Mouse (Mus musculus): ENCODE data around the gene Sh2b3. TPM values are rescaled to one million over a fixed set of nuclear protein-coding genes. Genes with fewer than 3 reads are reported as not detected.
A peak's percentile ranks its signal among the peaks of the same experiment; 100 is the strongest.

The Sh2b3 gene
- polyA plus RNA-seq, 1 experiment from 2014 or later: 14.7 TPM

DNA sequence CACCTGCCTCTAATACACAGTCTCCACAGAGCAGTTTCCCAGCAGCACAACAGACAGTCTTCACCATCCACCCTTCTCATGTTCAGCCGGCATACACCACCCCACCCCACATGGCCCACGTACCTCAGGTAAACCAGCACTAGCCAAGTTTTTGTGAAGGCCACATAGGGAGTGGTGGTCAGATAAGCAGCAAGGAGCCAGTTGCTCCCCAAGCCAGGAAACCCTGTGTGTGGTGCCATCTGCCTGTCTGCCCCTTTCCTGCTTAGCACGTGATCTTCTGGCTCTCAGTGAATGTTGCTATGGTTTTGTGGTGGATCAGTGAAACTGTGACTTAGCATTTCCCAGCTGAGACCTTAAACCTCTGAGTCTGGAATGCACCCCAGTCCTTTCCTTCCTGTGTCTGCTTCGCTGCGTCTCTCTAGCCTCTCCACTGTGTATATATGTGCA is 25.9 kb downstream of the Sh2b3 start:
- H3K9ac ChIP-seq: peak overlapping the region; percentile 52
- peaks cover 75% of the 10 kb centered on the region for H3K36me3 ChIP-seq
- peak overlapping the region; percentile 58; the same call in 1 of the 2 replicates for H3K27ac ChIP-seq (replicated peaks)
- peaks cover 39% of the 10 kb centered on the region for H3K4me1 ChIP-seq
- H3K4me2 ChIP-seq: no peak overlapping the region
- no peaks in the 10 kb centered on the region for H3K27me3 ChIP-seq (replicated peaks)
- H3K4me3 ChIP-seq: no peak overlapping the region
- H3K9me3 ChIP-seq: no peaks in the 10 kb centered on the region
- WGBS: 85% methylated on average over 5 of the region's 5 CpGs
- ATAC-seq (ENCODE audit: extremely low read depth, insufficient number of reproducible peaks, low FRiP score, low TSS enrichment): no peak

GRCm38 (mm10) chr5:121810331-121811151 is 26.9 kb downstream of the Sh2b3 start:
- Histone ChIP-seq H3K9ac (peak overlapping the region; percentile 44; the same call in 1 of the 2 replicates), H3K27me3 (replicated peaks) (no peaks in the 10 kb centered on the region), H3K36me3 (peaks cover 74% of the 10 kb centered on the region), H3K9me3 (no peaks in the 10 kb centered on the region), H3K4me3 (no peak overlapping the region), H3K27ac (replicated peaks) (peak overlapping the region; percentile 79), H3K4me1 (peaks cover 39% of the 10 kb centered on the region), H3K4me2 (peak overlapping the region; percentile 18; the same call in 1 of the 2 replicates)
- WGBS: 75% methylated on average over 17 of the region's 17 CpGs
- ATAC-seq (ENCODE audit: extremely low read depth, insufficient number of reproducible peaks, low FRiP score, low TSS enrichment): no peak

- H3K36me3 ChIP-seq: peaks cover 73% of the 10 kb centered on the region
- WGBS: 32% methylated on average over 5 of the region's 5 CpGs
- H3K9ac ChIP-seq: 0 out of 2 replicates have a peak overlapping the region, but pooled peaks have one; percentile 28
- no peaks in the 10 kb centered on the region for H3K9me3 ChIP-seq
- H3K4me1 ChIP-seq: peaks cover 39% of the 10 kb centered on the region
- ATAC-seq (ENCODE audit: extremely low read depth, insufficient number of reproducible peaks, low FRiP score, low TSS enrichment): 0 out of 2 replicates have a peak, but pooled peaks have one; percentile 16
- peak overlapping the region; percentile 18; the same call in 1 of the 2 replicates for H3K4me2 ChIP-seq
- H3K4me3 ChIP-seq: no peak overlapping the region
- no peaks in the 10 kb centered on the region for H3K27me3 ChIP-seq (replicated peaks)
- H3K27ac ChIP-seq (replicated peaks): peak overlapping the region; percentile 79
Measured at GRCm38 (mm10) chr5:121809667-121810224, 27.7 kb downstream of the Sh2b3 start.

- 95% methylated on average over 2 of the region's 2 CpGs for WGBS
- Histone ChIP-seq H3K4me3 (no peak overlapping the region), H3K4me1 (peaks cover 39% of the 10 kb centered on the region), H3K4me2 (no peak overlapping the region), H3K36me3 (peaks cover 74% of the 10 kb centered on the region), H3K27me3 (replicated peaks) (no peaks in the 10 kb centered on the region), H3K27ac (replicated peaks) (no peak overlapping the region), H3K9ac (no peak overlapping the region), H3K9me3 (no peaks in the 10 kb centered on the region)
- no peak for ATAC-seq (ENCODE audit: extremely low read depth, insufficient number of reproducible peaks, low FRiP score, low TSS enrichment)
Measured at GRCm38 (mm10) chr5:121808202-121808601, 29.2 kb downstream of the Sh2b3 start.

DNA sequence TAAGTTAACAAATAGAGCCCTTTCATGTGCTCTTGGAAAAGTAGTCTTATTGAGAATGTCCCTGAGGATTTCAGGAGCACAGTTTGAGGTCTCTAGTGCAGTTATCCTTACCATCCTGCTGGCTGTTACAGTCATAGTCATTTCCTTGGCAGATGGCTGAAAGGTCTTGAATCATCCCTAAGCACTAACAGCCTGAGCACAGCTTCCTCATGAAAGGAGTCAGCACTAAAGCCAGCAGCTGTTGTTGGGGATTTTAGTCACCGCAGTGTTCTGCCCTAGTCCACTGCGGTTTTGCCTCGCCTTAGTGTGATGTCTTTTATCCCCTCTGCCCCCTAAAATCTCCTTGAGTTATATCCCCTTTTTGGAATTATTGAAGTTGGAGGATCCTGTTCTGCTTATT is 30.3 kb downstream of the Sh2b3 start:
- WGBS: 86% methylated on average over 3 of the region's 3 CpGs
- no peak overlapping the region for H3K4me3 ChIP-seq
- peaks cover 74% of the 10 kb centered on the region for H3K36me3 ChIP-seq
- peaks cover 35% of the 10 kb centered on the region for H3K4me1 ChIP-seq
- no peaks in the 10 kb centered on the region for H3K27me3 ChIP-seq (replicated peaks)
- 0 out of 2 replicates have a peak overlapping the region, but pooled peaks have one; percentile 13 for H3K27ac ChIP-seq (replicated peaks)
- H3K4me2 ChIP-seq: no peak overlapping the region
- no peak for ATAC-seq (ENCODE audit: extremely low read depth, insufficient number of reproducible peaks, low FRiP score, low TSS enrichment)
- no peaks in the 10 kb centered on the region for H3K9me3 ChIP-seq
- no peak overlapping the region for H3K9ac ChIP-seq

- 92% methylated on average over 2 of the region's 2 CpGs for WGBS
- ATAC-seq (ENCODE audit: extremely low read depth, insufficient number of reproducible peaks, low FRiP score, low TSS enrichment): no peak
- no peak overlapping the region for H3K9ac ChIP-seq
- no peak overlapping the region for H3K27ac ChIP-seq (replicated peaks)
- peaks cover 98% of the 10 kb centered on the region for H3K36me3 ChIP-seq
- H3K9me3 ChIP-seq: no peaks in the 10 kb centered on the region
- no peaks in the 10 kb centered on the region; the same call in 1 of the 2 replicates for H3K4me1 ChIP-seq
- H3K4me2 ChIP-seq: no peak overlapping the region
- H3K27me3 ChIP-seq (replicated peaks): no peaks in the 10 kb centered on the region
- H3K4me3 ChIP-seq: no peak overlapping the region
Measured at GRCm38 (mm10) chr5:121798447-121798846, 39.0 kb downstream of the Sh2b3 start.

GRCm38 (mm10) chr5:121795800-121796199 is 41.6 kb downstream of the Sh2b3 start:
- Histone ChIP-seq H3K9me3 (no peaks in the 10 kb centered on the region), H3K4me3 (no peak overlapping the region), H3K36me3 (peaks cover 96% of the 10 kb centered on the region), H3K4me1 (no peaks in the 10 kb centered on the region; the same call in 1 of the 2 replicates), H3K9ac (no peak overlapping the region), H3K4me2 (no peak overlapping the region), H3K27me3 (replicated peaks) (no peaks in the 10 kb centered on the region), H3K27ac (replicated peaks) (no peak overlapping the region)
- ATAC-seq (ENCODE audit: extremely low read depth, insufficient number of reproducible peaks, low FRiP score, low TSS enrichment): no peak
- 79% methylated on average over 3 of the region's 3 CpGs for WGBS

DNA sequence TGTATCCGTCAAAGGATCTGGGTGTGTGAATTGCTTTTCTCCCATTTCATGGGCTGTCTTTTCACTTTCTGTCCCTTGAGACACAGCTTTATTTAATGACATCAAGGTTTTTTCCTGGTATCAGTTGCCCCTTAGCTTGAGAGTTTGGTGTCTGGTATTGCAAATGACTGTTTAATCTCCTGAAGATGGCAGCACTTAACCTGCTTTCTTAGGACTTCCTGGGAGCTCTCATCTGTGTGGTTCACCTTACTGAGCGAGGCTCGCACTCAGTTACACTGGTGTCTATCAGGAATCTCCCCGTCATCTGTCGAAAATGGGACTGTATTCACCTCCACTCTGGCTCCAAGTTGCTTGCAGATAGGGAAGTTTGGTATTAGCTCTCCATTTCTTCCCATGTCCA is 46.4 kb downstream of the Sh2b3 start:
- H3K27me3 ChIP-seq (replicated peaks): no peaks in the 10 kb centered on the region
- no peak for ATAC-seq (ENCODE audit: extremely low read depth, insufficient number of reproducible peaks, low FRiP score, low TSS enrichment)
- H3K9ac ChIP-seq: no peak overlapping the region
- H3K4me1 ChIP-seq: no peaks in the 10 kb centered on the region; the same call in 1 of the 2 replicates
- no peak overlapping the region for H3K4me3 ChIP-seq
- no peak overlapping the region for H3K4me2 ChIP-seq
- no peak overlapping the region for H3K27ac ChIP-seq (replicated peaks)
- WGBS: 85% methylated on average over 5 of the region's 5 CpGs
- peaks cover 98% of the 10 kb centered on the region for H3K36me3 ChIP-seq
- no peaks in the 10 kb centered on the region for H3K9me3 ChIP-seq

DNA sequence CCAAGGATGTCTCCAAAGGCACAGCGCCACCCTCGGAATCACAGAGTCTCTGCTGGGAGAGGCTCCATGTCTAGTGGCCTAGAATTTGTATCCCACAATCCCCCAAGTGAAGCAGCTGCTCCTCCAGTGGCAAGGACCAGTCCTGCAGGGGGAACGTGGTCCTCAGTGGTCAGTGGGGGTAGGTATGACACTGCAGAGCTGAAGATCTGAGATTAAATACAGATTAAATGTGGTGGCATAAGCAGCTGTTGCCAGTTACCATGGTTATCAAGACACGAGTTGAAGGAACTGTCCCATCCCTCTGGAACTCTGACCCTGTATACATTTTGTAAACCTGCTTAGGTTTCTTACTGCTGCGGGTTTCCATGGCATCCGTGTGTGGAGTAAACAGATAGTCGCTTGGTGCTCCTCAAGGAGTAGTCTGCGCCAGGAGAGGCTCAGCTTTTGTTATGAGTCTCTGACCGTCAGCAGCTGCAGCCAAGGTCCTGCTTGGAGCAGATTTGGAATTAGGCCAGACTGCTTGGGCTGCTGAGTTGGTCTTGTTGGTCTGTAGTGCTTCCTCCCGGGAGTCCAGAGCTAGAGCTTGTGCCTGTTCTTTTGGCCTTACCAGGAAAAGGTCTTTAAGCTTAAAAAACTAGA is 53.5 kb downstream of the Sh2b3 start:
- H3K4me2 ChIP-seq: no peak overlapping the region
- no peak overlapping the region for H3K27ac ChIP-seq (replicated peaks)
- no peak for ATAC-seq (ENCODE audit: extremely low read depth, insufficient number of reproducible peaks, low FRiP score, low TSS enrichment)
- H3K4me3 ChIP-seq: no peak overlapping the region
- no peaks in the 10 kb centered on the region for H3K27me3 ChIP-seq (replicated peaks)
- H3K9ac ChIP-seq: no peak overlapping the region
- no peaks in the 10 kb centered on the region for H3K9me3 ChIP-seq
- peaks cover 99% of the 10 kb centered on the region for H3K36me3 ChIP-seq
- peaks cover 7% of the 10 kb centered on the region; the same call in 1 of the 2 replicates for H3K4me1 ChIP-seq
- WGBS: 65% methylated on average over 10 of the region's 10 CpGs

GRCm38 (mm10) chr5:121782467-121782866 is 55.0 kb downstream of the Sh2b3 start:
- Histone ChIP-seq H3K4me1 (peaks cover 7% of the 10 kb centered on the region; the same call in 1 of the 2 replicates), H3K4me2 (no peak overlapping the region), H3K4me3 (no peak overlapping the region), H3K27ac (replicated peaks) (no peak overlapping the region), H3K9ac (no peak overlapping the region), H3K9me3 (no peaks in the 10 kb centered on the region), H3K36me3 (peaks cover 97% of the 10 kb centered on the region), H3K27me3 (replicated peaks) (no peaks in the 10 kb centered on the region)
- 74% methylated on average over 4 of the region's 4 CpGs for WGBS
- no peak for ATAC-seq (ENCODE audit: extremely low read depth, insufficient number of reproducible peaks, low FRiP score, low TSS enrichment)

DNA sequence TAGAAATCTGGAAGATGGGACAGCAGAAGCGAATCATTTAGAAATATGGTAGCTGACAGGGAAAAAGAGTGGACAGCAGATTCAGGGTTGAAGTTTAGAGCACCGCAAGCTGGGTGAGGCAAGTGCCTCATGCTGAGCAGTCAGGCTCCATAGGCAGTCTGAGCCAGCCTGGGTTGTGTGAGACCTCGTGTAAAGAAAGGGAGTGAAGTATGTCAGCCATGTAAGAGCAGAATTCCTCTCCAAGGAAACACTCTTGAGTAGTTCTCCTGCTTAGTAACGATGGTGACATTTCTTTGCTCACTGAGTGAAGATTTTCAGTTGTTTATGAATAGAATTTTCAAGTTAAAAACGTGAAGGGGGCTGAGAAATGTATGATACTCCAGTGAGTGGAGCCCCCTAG is 57.3 kb downstream of the Sh2b3 start:
- 74% methylated on average over 5 of the region's 5 CpGs for WGBS
- ATAC-seq (ENCODE audit: extremely low read depth, insufficient number of reproducible peaks, low FRiP score, low TSS enrichment): no peak
- no peaks in the 10 kb centered on the region for H3K27me3 ChIP-seq (replicated peaks)
- no peaks in the 10 kb centered on the region for H3K9me3 ChIP-seq
- no peak overlapping the region for H3K9ac ChIP-seq
- no peak overlapping the region for H3K27ac ChIP-seq (replicated peaks)
- no peak overlapping the region for H3K4me3 ChIP-seq
- no peak overlapping the region for H3K4me2 ChIP-seq
- H3K36me3 ChIP-seq: peaks cover 95% of the 10 kb centered on the region
- peaks cover 7% of the 10 kb centered on the region; the same call in 1 of the 2 replicates for H3K4me1 ChIP-seq
